Mouse (Mus musculus) mouse embryonic stem cell (cell line): ENCODE data around the gene Dscaml1.

Source experiments
- in situ Hi-C, 2 experiments: fragments of 300-500 bp; cut with MboI; formaldehyde crosslinking; loops; 1 replicate in 1 of 2; 3 replicates in 1 of 2; pipeline ENCODE4 v1.14.3; 2019 to 2020; ENCODE audit warnings: low sequenced_read_pairs in 2 of 2, low pct_unique_long_range_greater_than_20kb in 1 of 2, mixed read lengths in 1 of 2; ENCODE audit not compliant: unreplicated experiment in 1 of 2

The Dscaml1 gene

GRCm38 (mm10) chr9:45426456-45426855 lies at the start of gene Dscaml1:
Dscaml1 (plus strand) TSS chr9:45426628.
- in situ Hi-C loops, result no loop called here

GRCm38 (mm10) chr9:45376883-45377282 lies 49.5 kb upstream of the Dscaml1 start:
- in situ Hi-C loops, result no loop called here

DNA sequence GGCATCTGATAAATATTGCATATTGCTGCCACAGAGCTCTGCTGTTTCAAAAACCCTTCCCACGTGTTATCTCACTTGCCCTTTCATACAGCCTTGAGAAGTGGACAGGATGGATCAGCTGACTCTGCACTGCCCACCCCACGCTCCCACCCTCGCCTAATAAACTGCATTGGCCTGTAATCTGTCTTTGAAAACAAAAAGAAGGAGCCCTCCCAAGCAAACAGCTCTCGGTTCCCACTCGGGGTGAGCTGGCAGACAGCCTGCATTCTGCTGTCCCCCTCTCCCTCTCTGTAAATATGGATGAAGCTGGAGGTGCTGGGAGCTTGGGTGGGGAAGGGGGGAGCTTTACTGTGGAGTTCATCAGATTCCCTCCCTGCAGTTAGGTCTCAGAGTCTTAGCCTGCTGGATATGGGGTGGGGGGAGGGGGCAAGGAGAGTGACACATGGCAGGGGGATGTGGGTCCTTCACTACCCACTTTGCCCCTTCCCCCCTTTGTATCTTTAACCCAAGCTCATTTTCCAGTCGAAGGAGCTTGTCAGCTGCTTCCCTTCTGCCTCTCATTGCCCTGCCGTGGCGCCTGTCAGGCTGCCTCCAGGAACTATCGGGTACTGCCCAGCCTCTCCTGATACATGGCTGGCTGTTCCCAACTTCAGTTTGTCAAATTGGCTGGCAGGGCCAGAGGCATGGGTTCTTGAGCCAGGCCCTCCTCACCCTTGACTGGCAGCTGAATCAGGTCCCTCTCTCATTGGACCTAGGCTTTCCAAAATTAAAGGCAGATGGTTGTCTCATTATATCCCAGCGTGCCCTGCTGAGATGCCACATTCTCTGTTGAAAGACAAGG lies 45.8 kb upstream of the Dscaml1 start:
- in situ Hi-C loops, result loop anchor here in 1 of 2 experiments (5.0 to 10.0 kb wide), 2 partner anchors 33 to 76 kb away; no protein-coding TSS in a partner anchor

DNA sequence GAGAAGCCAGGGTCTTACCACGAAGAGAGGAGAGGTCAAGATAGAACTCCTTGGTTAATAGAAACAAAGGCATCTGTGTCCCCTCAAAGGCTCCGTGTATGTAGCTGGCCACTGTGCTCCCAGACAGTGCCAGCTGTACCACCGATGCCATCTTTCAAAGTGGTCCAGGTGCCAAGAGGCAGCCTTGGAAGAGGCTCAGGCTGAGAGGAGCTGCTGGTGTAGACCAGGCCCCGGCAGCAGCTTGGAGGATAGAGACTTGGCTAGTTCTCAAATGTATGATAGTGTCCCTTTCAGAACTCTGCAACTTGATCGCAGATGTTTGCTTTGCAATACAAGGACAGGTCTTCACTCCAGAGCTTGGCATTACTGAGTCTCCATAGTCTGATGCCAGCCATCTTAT lies 44.1 kb upstream of the Dscaml1 start:
- in situ Hi-C loops, result loop anchor here in 1 of 2 experiments (5.0 to 10.0 kb wide), 2 partner anchors 35 to 78 kb away; no protein-coding TSS in a partner anchor

DNA sequence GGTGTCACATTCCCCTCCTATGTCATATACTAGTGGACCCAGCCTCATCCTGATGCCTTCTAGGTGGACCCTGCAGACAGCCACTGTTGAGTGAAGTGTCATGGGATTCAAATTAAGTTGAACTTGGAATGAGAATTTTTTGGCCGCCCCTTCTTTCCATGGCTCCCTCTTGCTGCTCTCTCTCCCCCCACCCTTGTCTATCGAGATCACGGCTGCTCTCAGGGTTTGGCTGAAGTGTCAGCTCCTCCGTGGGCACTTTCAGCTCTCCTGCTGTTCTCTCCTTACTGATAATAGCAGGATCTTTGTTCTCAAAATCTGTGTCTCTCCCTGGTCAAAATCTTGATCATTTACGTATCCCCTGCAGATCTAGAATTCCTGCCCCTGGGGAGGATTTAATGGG lies 43.6 kb upstream of the Dscaml1 start:
- in situ Hi-C loops, result loop anchor here in 1 of 2 experiments (5.0 to 10.0 kb wide), 2 partner anchors 36 to 78 kb away; no protein-coding TSS in a partner anchor

GRCm38 (mm10) chr9:45383883-45384282 lies 42.5 kb upstream of the Dscaml1 start:
- in situ Hi-C loops, result loop anchor here in 1 of 2 experiments (5.0 to 10.0 kb wide), 2 partner anchors 37 to 79 kb away; no protein-coding TSS in a partner anchor

- in situ Hi-C loops, result loop anchor here in 1 of 2 experiments (10.0 kb wide), 1 partner anchor 82 kb away; no protein-coding TSS in a partner anchor
Observed at GRCm38 (mm10) chr9:45386698-45387097, 39.7 kb upstream of the Dscaml1 start.

DNA sequence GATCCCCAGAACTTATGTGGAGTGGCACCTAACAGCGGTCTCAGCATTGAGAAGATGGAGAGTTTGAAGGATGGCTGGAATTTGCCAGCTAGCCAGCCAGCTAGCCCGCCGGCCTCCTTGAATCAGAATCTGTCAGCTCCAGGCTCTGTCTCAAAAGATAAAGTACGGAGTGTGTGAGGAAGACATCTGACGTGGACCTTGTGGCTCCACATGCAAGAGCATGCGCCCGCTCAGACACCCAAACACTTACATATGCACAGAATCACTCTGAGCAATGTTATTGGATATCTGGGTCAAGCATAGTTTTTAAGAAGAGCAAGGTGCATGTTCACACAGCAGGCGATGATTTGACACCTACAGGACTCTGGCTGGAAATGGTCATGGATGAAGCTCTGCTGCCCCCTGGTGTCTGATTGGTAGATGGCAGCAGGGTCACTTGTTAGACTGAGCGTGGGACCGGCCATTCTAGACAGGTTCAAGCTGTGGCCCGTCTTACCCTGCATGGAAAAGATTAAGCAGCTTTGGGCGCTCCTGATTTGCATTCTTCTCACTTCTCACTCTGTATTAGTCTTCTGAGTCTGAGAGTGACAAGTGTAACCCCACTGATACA lies 37.9 kb upstream of the Dscaml1 start:
- in situ Hi-C loops, result loop anchor here in 1 of 2 experiments (10.0 kb wide), 1 partner anchor 84 kb away; no protein-coding TSS in a partner anchor

DNA sequence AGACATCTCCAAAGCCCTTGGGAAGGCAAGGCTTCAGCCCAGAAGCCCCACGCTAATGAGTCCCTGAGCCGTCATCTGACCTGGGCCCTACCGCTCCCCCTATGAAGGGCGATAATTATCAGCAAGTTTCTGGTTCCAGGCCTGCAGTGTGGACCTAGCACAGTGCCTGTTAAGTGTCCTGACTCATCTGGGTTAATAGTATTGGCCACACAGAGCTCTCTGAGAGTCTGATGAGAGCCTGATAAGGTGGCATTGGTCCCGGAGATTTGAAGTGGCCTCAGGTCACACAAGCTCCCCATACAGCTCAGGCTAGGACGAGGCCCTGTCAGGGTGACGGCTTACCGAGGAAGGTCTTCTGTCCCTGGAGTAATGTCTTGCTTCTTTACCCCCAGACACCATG lies 36.8 kb upstream of the Dscaml1 start:
- in situ Hi-C loops, result loop anchor here in 1 of 2 experiments (10.0 kb wide), 1 partner anchor 85 kb away; no protein-coding TSS in a partner anchor

GRCm38 (mm10) chr9:45391299-45391698 lies 35.1 kb upstream of the Dscaml1 start:
- in situ Hi-C loops, result loop anchor here in 1 of 2 experiments (5.0 kb wide), 1 partner anchor 44 kb away; no protein-coding TSS in a partner anchor

- in situ Hi-C loops, result no loop called here
Observed at GRCm38 (mm10) chr9:45395218-45395617, 31.2 kb upstream of the Dscaml1 start.

DNA sequence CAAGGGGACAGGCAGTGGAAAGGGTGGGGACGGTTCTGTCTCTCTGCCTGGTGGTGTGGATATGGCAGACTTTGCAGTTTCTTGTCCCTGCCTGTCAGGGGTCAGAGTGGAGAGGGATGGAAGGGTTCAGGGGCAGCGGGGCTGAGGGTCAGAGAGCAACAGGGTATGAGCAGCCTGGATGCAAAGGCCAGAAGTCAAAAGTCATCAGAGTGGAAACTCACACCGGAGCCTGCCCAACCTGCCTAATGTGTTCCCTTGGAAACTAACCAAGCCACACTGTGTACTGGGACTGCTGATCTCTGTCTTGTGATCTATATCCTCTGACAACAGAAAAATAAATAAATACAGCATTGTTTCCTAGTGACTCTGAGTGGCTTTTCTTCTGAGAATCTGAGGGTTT lies 30.6 kb upstream of the Dscaml1 start:
- in situ Hi-C loops, result no loop called here

DNA sequence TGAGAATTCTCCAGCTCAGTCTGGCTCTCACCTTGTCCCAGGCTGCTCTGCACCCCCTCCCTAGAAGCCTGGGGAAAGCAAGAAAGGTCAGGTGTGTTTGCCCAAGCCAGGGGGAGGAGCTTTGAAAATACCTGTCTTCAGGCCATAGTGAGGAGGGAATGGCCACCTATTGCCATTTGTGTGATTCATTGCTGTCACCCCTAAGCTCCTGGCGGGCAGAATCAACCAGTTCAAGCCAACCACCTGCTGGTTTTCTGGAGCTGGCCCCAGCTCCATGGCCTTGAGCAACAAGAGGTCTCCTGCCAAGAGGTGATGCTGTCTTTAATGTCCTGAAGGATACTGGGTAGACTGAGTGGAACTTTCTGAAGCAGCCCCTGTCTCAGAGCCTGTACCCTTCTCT lies 28.1 kb upstream of the Dscaml1 start:
- in situ Hi-C loops, result no loop called here

- in situ Hi-C loops, result no loop called here
Observed at GRCm38 (mm10) chr9:45399434-45399833, 27.0 kb upstream of the Dscaml1 start, which contains the start of gene Fxyd2. Fxyd2 (plus strand) TSS chr9:45399669.

DNA sequence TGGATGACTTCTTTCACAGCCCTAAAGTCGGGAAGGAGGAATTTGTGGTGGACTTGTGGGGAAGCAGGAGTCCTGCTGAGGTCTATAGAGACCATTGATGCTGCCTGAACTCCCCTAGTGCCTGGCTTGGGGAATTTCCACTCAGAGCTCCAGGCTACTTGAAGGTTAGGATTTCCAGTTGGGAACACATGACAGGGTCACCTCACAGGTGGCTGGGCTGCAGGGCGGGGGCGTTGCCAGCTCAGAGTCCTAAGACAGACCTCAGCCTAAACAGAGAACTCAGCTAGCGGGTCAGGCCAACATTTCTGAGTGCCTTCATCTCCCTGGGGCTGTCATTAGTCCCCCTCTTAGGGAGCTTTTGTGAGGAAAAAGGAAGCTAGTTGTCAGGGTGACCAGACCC lies 24.6 kb upstream of the Dscaml1 start:
- in situ Hi-C loops, result no loop called here

GRCm38 (mm10) chr9:45402957-45403356 lies 23.5 kb upstream of the Dscaml1 start:
- in situ Hi-C loops, result no loop called here

- in situ Hi-C loops, result no loop called here
Observed at GRCm38 (mm10) chr9:45405694-45406093, 20.7 kb upstream of the Dscaml1 start.

DNA sequence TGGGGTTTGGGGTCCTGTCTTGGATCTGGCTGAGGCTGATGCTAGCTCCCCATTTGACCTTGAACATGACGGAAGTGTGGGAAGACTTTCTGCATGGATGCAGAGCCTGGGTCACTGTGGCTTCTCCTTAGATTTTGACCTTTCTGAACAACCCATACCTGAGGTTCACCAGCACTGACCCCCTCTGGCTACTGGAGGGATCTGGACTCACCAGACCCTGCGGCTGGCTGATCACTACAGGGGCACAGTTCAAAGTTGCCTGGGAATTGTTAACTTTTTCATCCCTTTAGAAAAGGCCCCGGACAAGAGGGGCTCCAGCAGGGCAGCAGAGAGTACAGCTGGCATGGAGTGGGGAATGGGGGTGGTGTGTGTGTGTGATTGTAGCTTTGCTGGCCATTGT lies 19.6 kb upstream of the Dscaml1 start:
- in situ Hi-C loops, result no loop called here
